Mouse (Mus musculus): Measurements from ENCODE around the gene Tmem242.
A peak's percentile ranks its signal among the peaks of the same experiment; 100 is the strongest.
"Not testable (repeated sequence)": the region's sequence is repeated elsewhere in the genome, so short reads cannot be mapped to it uniquely, and the experiment has no call there.

Gene Tmem242

GRCm38 (mm10) chr17:5440159-5440971 is at the start of gene Tmem242:
Gene Tmem242 (minus strand): TSS chr17:5440259.
- peak; percentile 91 for DNase-seq (ENCODE audit: low read depth, low spot score)

DNA sequence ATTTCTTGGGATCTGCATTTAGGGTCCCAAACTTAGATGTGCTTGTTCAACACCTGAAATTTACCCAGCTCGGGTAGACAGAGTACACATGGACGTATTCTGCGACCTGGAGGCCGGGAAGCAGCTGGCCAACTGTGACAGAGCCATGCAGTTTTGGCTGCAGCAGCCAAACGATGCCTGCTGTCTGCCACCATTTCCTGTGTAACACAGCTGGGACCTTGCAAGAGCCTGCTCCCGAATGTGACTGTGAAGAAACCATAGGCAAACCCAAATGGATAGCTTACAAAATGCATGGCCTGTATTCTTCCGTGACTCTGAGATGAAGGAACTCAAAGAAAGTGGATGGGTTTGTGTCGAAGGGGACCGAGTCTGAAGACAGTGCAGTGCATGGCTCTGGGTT is 48.1 kb upstream of the Tmem242 start:
- no peak for DNase-seq (ENCODE audit: low read depth, low spot score)

GRCm38 (mm10) chr17:5484663-5485062 is 44.6 kb upstream of the Tmem242 start:
- no peak for DNase-seq (ENCODE audit: low read depth, low spot score)

- DNase-seq (ENCODE audit: low read depth, low spot score), result no peak
Observed at GRCm38 (mm10) chr17:5483456-5483855, 43.4 kb upstream of the Tmem242 start.

GRCm38 (mm10) chr17:5475960-5476725 is 36.1 kb upstream of the Tmem242 start:
- peak; percentile 76 for DNase-seq (ENCODE audit: low read depth, low spot score)

DNA sequence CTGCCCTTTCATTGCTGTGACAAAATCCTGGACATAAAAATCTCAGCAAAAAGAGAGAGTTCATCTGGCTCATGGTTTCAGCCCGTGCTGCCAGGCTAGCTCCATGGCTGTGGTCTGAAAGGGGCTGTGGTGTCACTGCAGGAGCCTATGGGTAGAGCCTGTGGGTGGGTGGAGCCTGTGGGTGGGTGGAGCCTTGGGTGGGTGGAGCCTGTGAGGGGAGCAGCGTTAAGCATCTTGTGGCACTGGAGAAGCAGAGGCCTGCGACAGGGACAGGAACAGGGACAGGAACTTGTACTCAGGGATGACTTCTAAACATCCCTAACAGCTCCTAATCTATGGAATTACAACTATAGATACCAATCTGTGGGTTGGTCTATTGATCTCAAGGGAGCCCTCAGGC is 32.2 kb upstream of the Tmem242 start:
- DNase-seq (ENCODE audit: low read depth, low spot score), result peak; percentile 27

- DNase-seq (ENCODE audit: low read depth, low spot score), result no peak
Observed at GRCm38 (mm10) chr17:5467177-5467576, 27.1 kb upstream of the Tmem242 start.

DNA sequence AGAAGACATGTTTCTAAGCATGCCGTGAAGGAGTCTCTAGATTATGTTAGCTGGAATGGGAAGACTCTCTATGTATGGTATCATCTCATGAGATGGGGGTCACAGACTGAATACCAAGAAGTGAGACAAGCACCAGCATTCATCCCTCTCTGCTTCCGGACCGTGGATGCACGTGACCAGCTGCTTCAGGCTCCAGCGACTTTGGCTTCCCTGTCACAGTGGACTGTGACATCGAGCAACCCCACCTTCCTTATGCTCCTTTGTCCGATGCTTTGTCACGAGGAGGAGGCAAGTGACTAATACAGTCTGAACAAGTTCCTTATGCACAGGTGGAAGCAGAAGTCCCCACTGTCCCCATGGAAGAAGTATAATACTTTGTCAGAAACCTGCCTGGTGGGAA is 26.7 kb upstream of the Tmem242 start:
- DNase-seq (ENCODE audit: low read depth, low spot score), result no peak

DNA sequence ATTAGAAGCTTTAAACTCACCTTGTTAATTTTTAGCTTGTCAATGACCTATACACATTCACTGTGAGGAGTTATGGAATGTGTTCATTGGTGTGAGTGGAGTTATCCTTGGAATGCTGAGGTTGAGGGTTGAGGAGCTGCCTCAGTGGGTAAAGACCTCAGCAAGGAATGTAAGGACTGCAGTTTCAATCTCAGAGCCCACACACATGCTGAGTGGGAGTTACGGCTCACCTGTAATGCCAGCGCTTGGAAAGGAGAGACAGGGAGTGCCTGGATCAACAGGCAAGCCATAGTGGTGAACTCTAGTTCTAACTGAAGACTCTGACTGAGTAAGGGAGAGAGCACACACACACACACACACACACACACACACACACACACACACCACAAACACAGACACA is 23.9 kb upstream of the Tmem242 start:
- DNase-seq (ENCODE audit: low read depth, low spot score), result no peak

- no peak for DNase-seq (ENCODE audit: low read depth, low spot score)
Observed at GRCm38 (mm10) chr17:5453657-5454056, 13.6 kb upstream of the Tmem242 start.

DNA sequence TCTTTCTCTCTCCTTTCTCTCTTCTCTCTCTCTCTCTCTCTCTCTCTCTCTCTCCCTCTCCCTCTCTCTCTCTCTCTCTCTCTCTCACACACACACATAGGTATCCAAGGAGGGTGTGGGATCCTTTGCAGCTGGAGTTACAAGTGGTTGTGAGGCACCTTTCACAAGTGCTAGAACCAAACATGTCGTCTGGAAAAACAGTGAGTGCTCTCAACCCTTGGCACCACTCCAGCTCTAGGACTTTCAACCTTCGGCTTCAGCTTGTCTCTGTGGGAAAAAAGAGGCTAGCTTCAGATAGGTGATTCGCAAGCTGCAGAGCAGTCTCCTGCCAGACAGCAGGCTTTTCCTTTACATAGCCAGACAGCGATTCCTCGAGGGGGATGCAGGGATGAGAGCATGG is 3.7 kb upstream of the Tmem242 start:
- no peak for DNase-seq (ENCODE audit: low read depth, low spot score)

- no peak for DNase-seq (ENCODE audit: low read depth, low spot score)
Observed at GRCm38 (mm10) chr17:5443260-5443659, 3.2 kb upstream of the Tmem242 start.

GRCm38 (mm10) chr17:5442403-5442802 is 2.3 kb upstream of the Tmem242 start:
- not testable (repeated sequence) for DNase-seq (ENCODE audit: low read depth, low spot score)

GRCm38 (mm10) chr17:5439831-5440158 is 264 bp downstream of the Tmem242 start:
- peak; percentile 16 for DNase-seq (ENCODE audit: low read depth, low spot score)

DNA sequence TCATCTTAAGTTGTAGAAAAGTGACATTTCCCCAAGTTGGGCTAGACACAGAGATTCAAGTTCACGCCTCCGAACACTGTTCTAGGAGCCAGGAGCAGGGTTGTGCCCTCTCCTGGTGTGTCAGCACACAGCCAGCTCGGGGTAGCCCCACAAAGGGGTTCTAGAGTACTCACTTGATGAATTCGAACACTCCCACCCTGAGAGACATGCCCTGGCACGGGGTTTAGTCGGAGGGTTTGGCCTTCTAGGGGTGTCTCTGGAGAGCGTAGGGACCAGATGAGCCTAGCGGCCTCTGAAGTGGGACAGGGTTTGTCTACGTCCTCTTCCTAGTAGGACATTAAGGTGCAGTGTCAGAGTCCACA is 10.3 kb downstream of the Tmem242 start:
- no peak for DNase-seq (ENCODE audit: low read depth, low spot score)

GRCm38 (mm10) chr17:5429090-5429771 is 10.8 kb downstream of the Tmem242 start:
- DNase-seq (ENCODE audit: low read depth, low spot score), result peak; percentile 95

- DNase-seq (ENCODE audit: low read depth, low spot score), result no peak
Observed at GRCm38 (mm10) chr17:5425204-5425603, 14.9 kb downstream of the Tmem242 start.

- DNase-seq (ENCODE audit: low read depth, low spot score), result no peak
Observed at GRCm38 (mm10) chr17:5424156-5424555, 15.9 kb downstream of the Tmem242 start.

DNA sequence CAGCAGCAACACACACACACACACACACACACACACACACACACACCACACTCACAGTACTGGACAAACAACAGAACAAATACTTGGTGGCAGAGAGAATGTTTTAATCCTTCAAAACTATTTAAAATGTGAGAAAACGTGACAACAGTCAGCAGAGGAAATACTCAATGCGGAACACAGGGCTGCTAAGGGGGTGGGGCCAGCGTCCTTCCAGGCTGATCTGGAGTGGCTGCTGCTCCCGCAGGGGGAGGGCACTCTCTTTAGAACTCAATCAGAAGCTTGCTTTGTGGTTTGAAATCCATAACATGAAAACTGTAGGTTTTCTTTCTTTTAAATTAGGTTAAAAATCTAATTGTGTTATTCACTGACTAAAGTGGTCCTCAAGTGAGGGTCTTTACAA is 18.2 kb downstream of the Tmem242 start:
- no peak for DNase-seq (ENCODE audit: low read depth, low spot score)

GRCm38 (mm10) chr17:5419771-5420518 is 20.1 kb downstream of the Tmem242 start:
- no peak for DNase-seq (ENCODE audit: low read depth, low spot score)

GRCm38 (mm10) chr17:5419056-5419455 is 21.0 kb downstream of the Tmem242 start:
- peak; percentile 75 for DNase-seq (ENCODE audit: low read depth, low spot score)

DNA sequence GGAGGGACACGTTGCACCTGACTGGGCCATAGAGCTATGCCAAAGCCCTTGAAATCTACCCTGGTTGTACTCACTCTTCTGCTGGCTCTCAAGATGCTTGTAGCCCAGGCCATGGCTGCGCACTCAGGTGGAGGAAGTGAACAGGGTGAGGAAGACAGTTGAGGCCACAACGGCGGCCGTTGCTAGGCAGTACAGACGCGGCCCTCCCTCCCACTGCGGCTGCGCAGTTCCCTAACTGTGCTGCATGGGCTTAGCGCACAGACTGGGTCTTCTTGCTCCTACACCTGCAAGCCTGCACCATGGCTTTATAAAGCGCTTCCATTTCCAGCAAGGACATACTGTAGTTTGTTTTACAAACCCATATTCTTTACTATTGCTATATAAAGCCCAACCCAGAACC is 21.5 kb downstream of the Tmem242 start, which contains the start of gene Ldhal6b:
Ldhal6b (minus strand) TSS at position 223 of the 400 bp plus-strand sequence.
- peak; percentile 42 for DNase-seq (ENCODE audit: low read depth, low spot score)
